ENCODE assay signal across 23 mouse cellular contexts in genomic region chr17:15776349-15776748, GRCm38 (mm10). TPM values are rescaled to one million over a fixed set of nuclear protein-coding genes. Genes with fewer than 3 reads are reported as not detected.
DNase-seq lines count a peak whose midpoint lies in the region; ATAC-seq and TF ChIP-seq lines count a peak whose summit lies in the region.
"Had no signal": no experiment of that assay in that cellular context is flagged by ENCODE, and none has a peak within 500 bp of the region (broad histone marks: within the 10 kb centered on the region; RNA-seq: fewer than 3 reads in every experiment).

No protein-coding gene starts in this region.

- H3K27ac ChIP-seq in kidney, embryonic 16.5 days (ENCODE audit: low read length) = no peak overlapping the region
- no peak overlapping the region for H3K27ac ChIP-seq in kidney, adult 2 months (ENCODE audit: insufficient read depth, low read depth, low read length)
- H3K27ac ChIP-seq in neural tube, embryonic 14.5 days (ENCODE audit: low read depth, low read length) = no peak overlapping the region
- H3K27ac ChIP-seq: forebrain, embryonic 10.5 days; gastrocnemius, adult 2 months; hindbrain, embryonic 12.5 days; hindbrain, embryonic 15.5 days had no signal

- no peak for TF ChIP-seq CTCF in kidney, adult 2 months (conservative IDR thresholded peaks at IDR 0.05; ENCODE audit: insufficient read depth, insufficient read length, low read depth, low read length)

- no peak overlapping the region for H3K4me3 ChIP-seq in kidney, embryonic 16.5 days (ENCODE audit: low read length)
- no peak overlapping the region for H3K4me3 ChIP-seq in kidney, adult 2 months (ENCODE audit: insufficient read depth, low read depth, low read length)
- H3K4me3 ChIP-seq in neural tube, embryonic 14.5 days (ENCODE audit: low read depth, low read length) = no peak overlapping the region
- H3K4me3 ChIP-seq: forebrain, embryonic 10.5 days; gastrocnemius, adult 2 months; hindbrain, embryonic 12.5 days; hindbrain, embryonic 15.5 days had no signal

- no peaks in the 10 kb centered on the region for H3K27me3 ChIP-seq in kidney, embryonic 16.5 days (ENCODE audit: insufficient read depth, low read length)
- H3K27me3 ChIP-seq in kidney, adult 2 months (replicated peaks; ENCODE audit: control insufficient read depth, insufficient read depth, low read length) = no peaks in the 10 kb centered on the region
- no peaks in the 10 kb centered on the region for H3K27me3 ChIP-seq in neural tube, embryonic 14.5 days (ENCODE audit: control insufficient read depth, insufficient read depth, low read length)
- H3K27me3 ChIP-seq: hindbrain, embryonic 12.5 days; hindbrain, embryonic 15.5 days; Patski had no signal

- H3K4me2 ChIP-seq in kidney, embryonic 16.5 days (replicated peaks; ENCODE audit: low read depth, low read length) = no peak overlapping the region
- no peak overlapping the region for H3K4me2 ChIP-seq in neural tube, embryonic 14.5 days (ENCODE audit: low read depth, low read length)
- H3K4me2 ChIP-seq: heart, embryonic 11.5 days; hindbrain, embryonic 12.5 days; hindbrain, embryonic 15.5 days had no signal

- intact Hi-C loops in left cerebral cortex, postnatal 4 days (cut with DNase I) = no loop called here

- TF ChIP-seq POLR2A in kidney, adult 2 months (IDR thresholded peaks at IDR 0.05; ENCODE audit: low read depth, low read length) = no peak

- ATAC-seq in kidney, embryonic 16.5 days (ENCODE audit: low FRiP score, low TSS enrichment) = 0 out of 2 replicates have a peak, but pooled peaks have one; percentile 46
- ATAC-seq in neural tube, embryonic 14.5 days (ENCODE audit: low read depth) = peak; percentile 44; the same call in 1 of the 2 replicates
- ATAC-seq: forebrain, embryonic 14.5 days; forebrain, postnatal 0 days; Patski had no signal

- no peak overlapping the region for H3K9ac ChIP-seq in kidney, embryonic 16.5 days (replicated peaks; ENCODE audit: low read length)
- no peak overlapping the region for H3K9ac ChIP-seq in neural tube, embryonic 14.5 days (replicated peaks; ENCODE audit: low read depth, low read length)
- H3K9ac ChIP-seq: forebrain, postnatal 0 days; hindbrain, embryonic 12.5 days; hindbrain, embryonic 15.5 days had no signal

- 65% methylated on average over 5 of the region's 5 CpGs for WGBS in kidney, embryonic 16.5 days
- 74% methylated on average over 5 of the region's 5 CpGs for WGBS in kidney, adult 2 months
- WGBS in neural tube, embryonic 14.5 days = 70% methylated on average over 5 of the region's 5 CpGs

- peak; percentile 6 for DNase-seq in adrenal gland, postnatal 14 days
- DNase-seq in adrenal gland, adult 8-10 months = no peak
- no peak for DNase-seq in kidney, adult 2 months
- DNase-seq in neural tube, embryonic 10.5 days (ENCODE audit: extremely low spot score, low spot score) = no peak
- DNase-seq in Muller cell, postnatal 12 days (ENCODE audit: inconsistent ontology term) = peak; percentile 46
- DNase-seq in left cerebral cortex, postnatal 4 days = no peak
- DNase-seq: adrenal gland, postnatal 25 days; cerebellum, adult 11-12 months; cerebellum, adult 8-10 months; cerebellum, postnatal 25 days; forebrain, postnatal 0 days; gastrocnemius, adult 2 months; gastrocnemius, postnatal 14 days; heart, adult 11 months had no signal

- H3K36me3 ChIP-seq in kidney, embryonic 16.5 days (ENCODE audit: insufficient read depth, low read length) = 0 out of 2 replicates have a peak, but pooled peaks cover 5% of the 10 kb centered on the region
- H3K36me3 ChIP-seq in kidney, adult 2 months (ENCODE audit: control insufficient read depth, insufficient read depth, low read length) = no peaks in the 10 kb centered on the region; the same call in 1 of the 2 replicates
- 0 out of 2 replicates have a peak, but pooled peaks cover 2% of the 10 kb centered on the region for H3K36me3 ChIP-seq in neural tube, embryonic 14.5 days (ENCODE audit: control insufficient read depth, insufficient read depth, low read length)
- H3K36me3 ChIP-seq: hindbrain, embryonic 15.5 days had no signal

- no peaks in the 10 kb centered on the region for H3K9me3 ChIP-seq in kidney, embryonic 16.5 days (ENCODE audit: low read length)
- no peaks in the 10 kb centered on the region; the same call in 1 of the 2 replicates for H3K9me3 ChIP-seq in neural tube, embryonic 14.5 days (ENCODE audit: control insufficient read depth, low read length)
- H3K9me3 ChIP-seq: forebrain, embryonic 10.5 days; hindbrain, embryonic 12.5 days; hindbrain, embryonic 15.5 days had no signal

- H3K4me1 ChIP-seq in kidney, embryonic 16.5 days (ENCODE audit: insufficient read depth, low read length) = no peaks in the 10 kb centered on the region
- no peaks in the 10 kb centered on the region for H3K4me1 ChIP-seq in kidney, adult 2 months (ENCODE audit: control insufficient read depth, insufficient read depth, low read length)
- H3K4me1 ChIP-seq in neural tube, embryonic 14.5 days (ENCODE audit: control insufficient read depth, insufficient read depth, low read length) = no peaks in the 10 kb centered on the region
- H3K4me1 ChIP-seq: forebrain, embryonic 10.5 days; hindbrain, embryonic 12.5 days; hindbrain, embryonic 15.5 days had no signal

RNA-seq across cellular contexts. Expression of gene Rgmb, which starts 54.5 kb away (rescaled TPM):
- total RNA-seq in adrenal gland, postnatal 14 days (2021) = 16.3 and 19.2 TPM in 2 replicates
- 10 to 100 TPM; 17.1 to 19.4 (median 18.3) TPM for total RNA-seq in adrenal gland, adult 8-10 months (2022)
- 10.1 and 12.2 TPM in 2 replicates for polyA plus RNA-seq in kidney, embryonic 16.5 days (2015; fragmentation: Nextera tagmentation; extraction: Ambion mirVana)
- polyA plus RNA-seq in kidney, adult 2 months (2012; rRNA removed) = 13.8 and 16.2 TPM in 2 replicates
- polyA plus RNA-seq in neural tube, embryonic 14.5 days (2014; fragmentation: Nextera tagmentation; extraction: Ambion mirVana) = 63.7 and 84.8 TPM in 2 replicates
- total RNA-seq in left cerebral cortex, postnatal 4 days (2021) = 100 to 1,000 TPM in 1 of 2 experiments, 10 to 100 TPM in 1; 87.3 to 108 TPM
- total RNA-seq: common myeloid progenitor, adult 5-6 weeks had no signal

Comparison
In these comparisons a context has a peak if more than half of its experiments do, and no peak if none do; other contexts are left out.
1. DNase-seq: peak in adrenal gland, postnatal 14 days (single experiment) and Muller cell, postnatal 12 days (single experiment); none in adrenal gland, adult 8-10 months (single experiment), kidney, adult 2 months (single experiment), neural tube, embryonic 10.5 days (single experiment) and left cerebral cortex, postnatal 4 days (single experiment).